Mouse (Mus musculus): ENCODE measurements at regions not wholly inside any gene's neighbourhood (a gene's known extent, or its start where the extent isn't known, plus 50 kb on each side); places are given as distances from the start of the nearest gene placed in this dataset.

GRCm38 (mm10) chr1:61277170-61277710 lies 299.5 kb downstream of the Icos start:
- TF ChIP-seq POLR2A (IDR thresholded peaks at IDR 0.05; ENCODE audit: extremely low read depth, insufficient read depth, low read length) (no peak), CTCF (IDR thresholded peaks at IDR 0.05; ENCODE audit: low read depth, low read length) (no peak)

Data from liver, adult 2 months (tissue).